Mouse (Mus musculus) adrenal gland, postnatal 14 days (tissue): Measurements from ENCODE around the gene Abcf1. TPM values are rescaled to one million over a fixed set of nuclear protein-coding genes. Genes with fewer than 3 reads are reported as not detected.
A peak's percentile ranks its signal among the peaks of the same experiment; 100 is the strongest.

ENCODE experiments used
- DNase-seq: peaks from one replicate; pipeline ENCODE4 v3.0.0; 2021; ENCODE audit warnings: mixed read lengths
- microRNA-seq, 2 experiments: library from miRNA; unstranded; fragments of <30 nt; microRNA quantifications; one replicate each; pipeline ENCODE4 v1.2.0; 2021
- total RNA-seq: library from RNA; stranded (reverse); gene quantifications from 2 replicates; pipeline ENCODE4 v1.2.3, GENCODE M21; 2021

Abcf1 gene
- total RNA-seq, 1 experiment from 2014 or later = 92.5 TPM

GRCm38 (mm10) chr17:35919864-35920301 is 49.7 kb downstream of the Abcf1 start:
- DNase-seq = no peak

- DNase-seq = peak; percentile 96
Observed at GRCm38 (mm10) chr17:35919060-35919715, 50.4 kb downstream of the Abcf1 start.

GRCm38 (mm10) chr17:35918276-35919059 is 51.1 kb downstream of the Abcf1 start:
- DNase-seq = peak; percentile 64

- DNase-seq = peak; percentile 69
Observed at GRCm38 (mm10) chr17:35917463-35918251, 51.9 kb downstream of the Abcf1 start.

- DNase-seq = peak; percentile 50
Observed at GRCm38 (mm10) chr17:35917143-35917462, 52.5 kb downstream of the Abcf1 start.

- DNase-seq = peak; percentile 99
Observed at GRCm38 (mm10) chr17:35916297-35917142, 53.0 kb downstream of the Abcf1 start, which contains the start of the genes Mrps18b and Ppp1r10. Gene Mrps18b, minus strand, starts transcription at chr17:35916389. Gene Ppp1r10, plus strand, starts transcription at chr17:35916434.

- peak; percentile 35 for DNase-seq
Observed at GRCm38 (mm10) chr17:35915538-35916296, 53.8 kb downstream of the Abcf1 start.

- no peak for DNase-seq
Observed at GRCm38 (mm10) chr17:35914975-35915374, 54.6 kb downstream of the Abcf1 start.

- peak; percentile 99 for DNase-seq
Observed at GRCm38 (mm10) chr17:35909919-35910369, 59.6 kb downstream of the Abcf1 start, which contains the start of gene Atat1. Gene Atat1, minus strand, starts transcription at chr17:35910075.

GRCm38 (mm10) chr17:35909186-35909918 is 60.2 kb downstream of the Abcf1 start:
- peak; percentile 17 for DNase-seq

GRCm38 (mm10) chr17:35907609-35908008 is 62.0 kb downstream of the Abcf1 start:
- DNase-seq = no peak

Small RNA genes within 50 kb of the gene (microRNA-seq; reads per million reads assigned to microRNA genes)
- gene Mir1894 = 0 to 0.38 reads per million in 2 experiments
- 69.5 to 82.6 reads per million in 2 experiments for gene Mir877

Other genes starting within 250 kb of the Abcf1 start
- 12.7 and 26.3 TPM in 2 replicates for gene Ier3, start 148.1 kb downstream of the Abcf1 start, total RNA-seq
- gene Flot1, start 146.5 kb downstream of the Abcf1 start, total RNA-seq = 52.4 and 59.5 TPM in 2 replicates
- gene Tubb5, start 131.5 kb downstream of the Abcf1 start, total RNA-seq = 285 and 320 TPM in 2 replicates
- gene Mdc1, start 128.2 kb downstream of the Abcf1 start, total RNA-seq = 20.6 and 21.9 TPM in 2 replicates
- 10.6 and 15.9 TPM in 2 replicates for gene Nrm, start 108.4 kb downstream of the Abcf1 start, total RNA-seq
- gene Ppp1r18, start 104.2 kb downstream of the Abcf1 start, total RNA-seq = 29.5 and 44.4 TPM in 2 replicates
- 40.2 and 41.1 TPM in 2 replicates for gene Dhx16, start 89.9 kb downstream of the Abcf1 start, total RNA-seq
- gene 2310061I04Rik, start 72.3 kb downstream of the Abcf1 start, total RNA-seq = 73.6 and 79.5 TPM in 2 replicates
- 29.0 and 31.5 TPM in 2 replicates for gene Atat1, start 59.7 kb downstream of the Abcf1 start, total RNA-seq
- 108 and 114 TPM in 2 replicates for gene Mrps18b, start 53.4 kb downstream of the Abcf1 start, total RNA-seq
- 91.4 and 97.7 TPM in 2 replicates for gene Ppp1r10, start 53.3 kb downstream of the Abcf1 start, total RNA-seq
- 42.7 and 48.7 TPM in 2 replicates for gene Gnl1, start 10.1 kb upstream of the Abcf1 start, total RNA-seq
- gene Prr3, start 10.5 kb upstream of the Abcf1 start, total RNA-seq = 24.3 and 24.7 TPM in 2 replicates
- 4.6 and 8.2 TPM in 2 replicates for gene H2-T24, start 50.8 kb upstream of the Abcf1 start, total RNA-seq
- gene H2-T23, start 63.1 kb upstream of the Abcf1 start, total RNA-seq = 44.2 and 52.7 TPM in 2 replicates
- gene H2-T22, start 73.0 kb upstream of the Abcf1 start, total RNA-seq = 23.3 and 27.6 TPM in 2 replicates
- not detected in 2 replicates for gene Gm6034, start 73.2 kb upstream of the Abcf1 start, total RNA-seq
- 2.2 and 3.0 TPM in 2 replicates for gene Gm11127, start 88.6 kb upstream of the Abcf1 start, total RNA-seq
- gene Gm19684, start 151.9 kb upstream of the Abcf1 start, total RNA-seq = 0.26 and 0.34 TPM in 2 replicates
- gene Gm7030, start 159.7 kb upstream of the Abcf1 start, total RNA-seq = not detected in 2 replicates
- gene Gm8909, start 198.8 kb upstream of the Abcf1 start, total RNA-seq = not detected in 2 replicates
- 0.44 TPM in 1 of 2 replicates, not detected in the other for gene H2-T3, start 220.5 kb upstream of the Abcf1 start, total RNA-seq